Mouse (Mus musculus) lung, postnatal 0 days (tissue): ENCODE results near the gene Tas2r104. TPM values are rescaled to one million over a fixed set of nuclear protein-coding genes. Genes with fewer than 3 reads are reported as not detected.

Experiments used
- ATAC-seq: fragments of 200-750 bp; cut with Nextera tagmentation; 2 replicates; pipeline ENCODE4 v1.8.0; 2017; ENCODE audit warnings: moderate library complexity
- DNase-seq: peaks from one replicate; pipeline ENCODE4 v3.0.0-alpha.2; 2016; ENCODE audit warnings: low spot score
- H3K27ac ChIP-seq: fragments of 300-500 bp; sonication (generic); 2 replicates; pipeline ENCODE4 v1.5.1; 2014; ENCODE audit warnings: antibody characterized with exemption, mild to moderate bottlenecking, low read length, mixed read lengths
- H3K27me3 ChIP-seq: fragments of 300-500 bp; sonication (generic); replicated peaks from 2 replicates; pipeline ENCODE4 v1.6.1; 2014; ENCODE audit warnings: low read length, mixed read lengths; ENCODE audit not compliant: insufficient read depth
- H3K36me3 ChIP-seq: fragments of 300-500 bp; sonication (generic); 2 replicates; pipeline ENCODE4 v1.6.1; 2014; ENCODE audit warnings: low read length, mixed read lengths; ENCODE audit not compliant: insufficient read depth
- H3K4me1 ChIP-seq: fragments of 300-500 bp; sonication (generic); 2 replicates; pipeline ENCODE4 v1.6.1; 2014; ENCODE audit warnings: antibody characterized with exemption, low read depth, low read length, mixed read lengths; ENCODE audit not compliant: insufficient read depth
- H3K4me2 ChIP-seq: fragments of 300-500 bp; sonication (generic); replicated peaks from 2 replicates; pipeline ENCODE4 v1.6.1; 2014; ENCODE audit warnings: low read depth, mild to moderate bottlenecking, low read length, moderate library complexity, mixed read lengths
- H3K4me3 ChIP-seq: fragments of 300-500 bp; sonication (generic); 2 replicates; pipeline ENCODE4 v1.5.1; 2014; ENCODE audit warnings: low read depth, low read length
- H3K9ac ChIP-seq: fragments of 300-500 bp; sonication (generic); replicated peaks from 2 replicates; pipeline ENCODE4 v1.6.1; 2014; ENCODE audit warnings: low read depth, mild to moderate bottlenecking
- H3K9me3 ChIP-seq: fragments of 300-500 bp; sonication (generic); 2 replicates; pipeline ENCODE4 v1.6.1; 2016; ENCODE audit warnings: low read length, mixed read lengths
- CTCF ChIP-seq: IDR thresholded peaks from 2 replicates; pipeline ENCODE4 v1.5.1; 2016; ENCODE audit warnings: antibody characterized with exemption, mild to moderate bottlenecking
- EP300 ChIP-seq: IDR thresholded peaks from 2 replicates; pipeline ENCODE4 v1.6.1; 2016; ENCODE audit warnings: antibody characterized with exemption, mild to moderate bottlenecking, control low read depth
- WGBS: fragments of 180-500 bp; shearing (Covaris S2); extraction: QIAGEN DNeasy Blood & Tissue Kit; methylation state at CpG from one replicate; pipeline ENCODE4 v1.1.7; 2014; 5-methylcytosine and 5-hydroxymethylcytosine counted together
- polyA plus RNA-seq: library from polyadenylated mRNA; unstranded; fragments of >200 nt; fragmentation: Nextera tagmentation; extraction: Ambion mirVana; gene quantifications from 2 replicates; pipeline ENCODE4 v1.2.1, GENCODE M21; 2015

Tas2r104 gene
- polyA plus RNA-seq, result not detected in 2 replicates

DNA sequence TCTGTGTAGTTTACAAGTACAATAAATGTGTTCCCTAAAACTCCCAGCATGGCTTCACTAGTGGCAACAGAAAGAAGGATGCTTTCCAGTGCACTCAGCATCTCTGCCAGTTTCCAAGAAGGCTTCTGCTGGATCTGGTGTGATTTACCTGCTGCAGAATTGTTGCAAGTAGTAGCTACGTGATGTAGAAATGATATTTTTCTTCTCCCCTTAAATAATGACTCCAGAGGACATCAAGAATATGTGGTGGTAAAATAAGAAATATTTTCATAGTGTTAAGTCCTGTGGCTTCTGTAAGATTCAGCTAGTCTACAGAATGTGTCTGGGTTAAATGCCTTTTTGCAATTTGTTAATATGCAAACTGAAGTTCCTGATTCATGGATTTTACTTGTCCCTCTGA, at the start of gene Tas2r104:
TSS of gene Tas2r104 (minus strand) at position 101 of the 400 bp plus-strand sequence.
- no peak for DNase-seq
- H3K36me3 ChIP-seq, result no peaks in the 10 kb centered on the region

DNA sequence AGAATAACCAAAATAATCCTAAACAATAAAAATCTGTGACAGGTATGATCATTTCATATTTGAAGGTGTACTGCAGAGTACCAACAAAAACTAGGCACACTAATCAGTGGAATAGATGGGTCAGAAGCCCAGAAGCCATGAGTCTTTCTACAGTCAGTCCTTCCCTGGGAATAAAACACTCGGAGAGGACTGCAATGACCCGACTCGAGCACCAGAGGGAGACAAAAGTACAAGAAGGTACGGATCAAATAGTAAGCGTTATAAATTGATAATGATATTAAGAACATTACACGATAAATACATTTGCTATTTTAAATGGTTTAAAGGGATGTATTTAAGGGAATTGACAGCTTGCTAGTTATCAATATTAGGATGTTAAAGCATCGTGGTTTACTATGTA, 27.3 kb upstream of the Tas2r104 start:
- H3K4me2 ChIP-seq, result no peak overlapping the region
- no peaks in the 10 kb centered on the region for H3K9me3 ChIP-seq
- DNase-seq, result no peak
- no peak overlapping the region for H3K4me3 ChIP-seq
- WGBS, result 43% methylated on average over 7 of the region's 7 CpGs
- no peaks in the 10 kb centered on the region for H3K36me3 ChIP-seq
- no peak for ATAC-seq
- no peaks in the 10 kb centered on the region for H3K4me1 ChIP-seq
- H3K9ac ChIP-seq, result no peak overlapping the region
- H3K27me3 ChIP-seq, result no peaks in the 10 kb centered on the region
- TF ChIP-seq CTCF (no peak), EP300 (no peak)
- no peak overlapping the region for H3K27ac ChIP-seq

More for the DNA sequence above, at the start of gene Tas2r104:
- Histone ChIP-seq H3K27me3 (no peaks in the 10 kb centered on the region), H3K9me3 (no peaks in the 10 kb centered on the region), H3K4me3 (no peak within 1 kb of the TSS), H3K4me2 (no peak within 1 kb of the TSS), H3K27ac (no peak within 1 kb of the TSS), H3K4me1 (no peaks in the 10 kb centered on the region), H3K9ac (no peak within 1 kb of the TSS)
- no peak for TF ChIP-seq CTCF
- TF ChIP-seq EP300, result no peak
- 73% methylated on average over 1 of the region's 1 CpGs for WGBS
- no peak for ATAC-seq

DNA sequence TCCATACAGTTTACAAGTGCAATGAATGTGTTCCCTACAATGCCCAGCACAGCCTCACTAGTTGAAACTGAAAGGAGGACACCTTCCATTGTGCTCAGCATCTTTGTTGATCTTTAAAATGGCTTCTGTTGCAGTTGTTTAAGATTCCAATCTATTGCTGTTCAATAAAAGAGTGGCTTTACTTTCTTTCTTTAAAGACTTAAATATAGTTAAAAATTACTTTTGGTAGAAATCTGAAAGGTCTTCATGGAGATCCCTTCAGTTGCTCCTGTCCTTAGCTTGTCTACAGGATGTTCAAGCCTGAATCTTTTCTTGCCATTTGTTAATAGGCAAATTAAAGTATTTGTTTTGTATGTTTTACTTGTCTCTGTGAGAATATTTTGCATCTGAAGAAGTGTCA, 4.4 kb upstream of the Tas2r104 start, which contains the start of gene Tas2r114:
TSS of gene Tas2r114 (minus strand) at position 101 of the 400 bp plus-strand sequence.
- Histone ChIP-seq H3K9ac (no peak within 1 kb of the TSS), H3K36me3 (no peaks in the 10 kb centered on the region), H3K9me3 (no peaks in the 10 kb centered on the region), H3K27ac (no peak within 1 kb of the TSS), H3K4me2 (no peak within 1 kb of the TSS), H3K4me3 (no peak within 1 kb of the TSS), H3K4me1 (no peaks in the 10 kb centered on the region), H3K27me3 (no peaks in the 10 kb centered on the region)
- no peak for TF ChIP-seq CTCF
- no peak for TF ChIP-seq EP300
- DNase-seq, result no peak
- ATAC-seq, result no peak

DNA sequence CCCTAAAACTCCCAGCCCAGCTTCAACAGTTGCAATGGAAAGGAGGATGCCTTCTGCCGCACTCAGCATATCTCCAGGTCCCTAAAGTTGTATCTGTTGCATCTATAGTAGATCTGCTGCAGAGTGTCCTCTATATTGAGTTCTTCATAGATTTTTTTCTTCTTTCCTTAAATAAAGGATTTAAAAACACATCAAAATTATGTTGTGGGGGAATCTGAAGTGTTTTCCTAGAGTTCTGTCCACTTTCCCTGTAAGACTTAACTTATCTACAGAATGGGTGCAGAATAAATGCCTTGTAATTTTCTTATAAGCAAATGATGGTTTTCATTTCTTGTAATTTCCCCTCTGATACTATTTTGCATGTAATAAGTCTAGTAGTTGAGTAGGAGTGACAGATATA, 1.9 kb upstream of the Tas2r104 start, which contains the start of gene Tas2r105:
TSS of gene Tas2r105 (minus strand) at position 101 of the 400 bp plus-strand sequence.
- no peaks in the 10 kb centered on the region for H3K4me1 ChIP-seq
- no peak within 1 kb of the TSS for H3K9ac ChIP-seq
- no peaks in the 10 kb centered on the region for H3K9me3 ChIP-seq
- ATAC-seq (no peak), DNase-seq (no peak)
- no peaks in the 10 kb centered on the region for H3K36me3 ChIP-seq
- no peak within 1 kb of the TSS for H3K4me2 ChIP-seq
- WGBS, result 56% methylated on average over 1 of the region's 1 CpGs
- no peak for TF ChIP-seq CTCF
- TF ChIP-seq EP300, result no peak
- no peak within 1 kb of the TSS for H3K27ac ChIP-seq
- H3K27me3 ChIP-seq, result no peaks in the 10 kb centered on the region
- no peak within 1 kb of the TSS for H3K4me3 ChIP-seq

DNA sequence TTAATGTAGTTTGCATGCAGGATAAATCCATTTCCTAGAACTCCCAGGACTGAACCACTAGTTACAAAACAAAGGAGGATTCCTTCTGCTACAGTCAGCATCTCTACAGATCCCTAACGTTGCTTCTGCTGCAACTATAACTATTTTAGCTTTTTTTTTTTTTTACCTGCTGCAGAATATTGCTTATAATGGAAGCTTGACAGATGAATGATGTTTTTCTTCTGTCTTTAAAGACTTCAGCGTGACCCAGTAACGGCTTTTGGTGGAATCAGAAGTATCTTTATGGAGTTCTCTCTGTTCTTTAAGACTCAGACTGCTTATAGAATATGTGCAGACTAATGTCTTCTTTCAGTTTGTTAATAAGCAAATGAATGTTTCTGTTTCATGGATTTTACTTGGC, 6.8 kb downstream of the Tas2r104 start, which contains the start of gene Tas2r106:
TSS of gene Tas2r106 (minus strand) at position 101 of the 400 bp plus-strand sequence.
- TF ChIP-seq EP300 (no peak), CTCF (no peak)
- H3K4me2 ChIP-seq, result no peak within 1 kb of the TSS
- H3K9me3 ChIP-seq, result no peaks in the 10 kb centered on the region
- H3K27me3 ChIP-seq, result no peaks in the 10 kb centered on the region
- H3K36me3 ChIP-seq, result no peaks in the 10 kb centered on the region
- no peak for ATAC-seq
- no peak for DNase-seq
- no peaks in the 10 kb centered on the region for H3K4me1 ChIP-seq
- H3K27ac ChIP-seq, result no peak within 1 kb of the TSS
- WGBS, result 60% methylated on average over 3 of the region's 3 CpGs
- H3K9ac ChIP-seq, result no peak within 1 kb of the TSS
- no peak within 1 kb of the TSS for H3K4me3 ChIP-seq

DNA sequence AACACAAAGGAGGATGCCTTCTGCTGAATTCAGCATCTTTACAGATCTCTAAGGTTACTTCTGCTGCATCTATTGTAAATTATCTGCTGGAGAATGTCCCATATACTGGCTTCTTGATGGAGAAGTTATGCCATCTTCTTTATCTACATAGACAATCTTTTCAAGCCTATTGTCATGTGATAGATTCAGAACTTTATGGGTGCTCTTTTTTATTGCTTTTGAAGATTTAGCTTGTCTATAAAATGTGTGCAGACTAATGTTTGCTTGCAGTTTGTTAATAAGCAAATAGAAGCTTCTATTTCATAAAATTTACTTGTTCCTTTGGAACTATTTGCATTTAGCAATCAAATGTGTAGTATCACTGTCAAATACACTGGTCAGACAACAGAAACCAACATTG, 25.5 kb downstream of the Tas2r104 start, which contains the start of gene Tas2r107:
TSS of gene Tas2r107 (minus strand) at position 101 of the 400 bp plus-strand sequence.
- Histone ChIP-seq H3K36me3 (no peaks in the 10 kb centered on the region), H3K4me3 (no peak within 1 kb of the TSS), H3K9ac (no peak within 1 kb of the TSS), H3K4me2 (no peak within 1 kb of the TSS), H3K27me3 (no peaks in the 10 kb centered on the region), H3K9me3 (no peaks in the 10 kb centered on the region), H3K4me1 (no peaks in the 10 kb centered on the region), H3K27ac (no peak within 1 kb of the TSS)
- DNase-seq (no peak), ATAC-seq (no peak)
- TF ChIP-seq EP300 (no peak), CTCF (no peak)

Other genes starting within 250 kb of the Tas2r104 start
- gene 5430401F13Rik, start 199.3 kb downstream of the Tas2r104 start, polyA plus RNA-seq, result not detected in 2 replicates
- not detected in 2 replicates for gene Gm6619, start 199.3 kb downstream of the Tas2r104 start, polyA plus RNA-seq
- not detected in 2 replicates for gene Tas2r130, start 54.8 kb downstream of the Tas2r104 start, polyA plus RNA-seq
- gene Tas2r107, start 25.6 kb downstream of the Tas2r104 start, polyA plus RNA-seq, result not detected in 2 replicates
- gene Tas2r106, start 6.9 kb downstream of the Tas2r104 start, polyA plus RNA-seq, result not detected in 2 replicates
- not detected in 2 replicates for gene Tas2r105, start 1.8 kb upstream of the Tas2r104 start, polyA plus RNA-seq
- gene Tas2r114, start 4.3 kb upstream of the Tas2r104 start, polyA plus RNA-seq, result not detected in 2 replicates